Mouse (Mus musculus): ENCODE data around the gene Pink1. TPM values are rescaled to one million over a fixed set of nuclear protein-coding genes. Genes with fewer than 3 reads are reported as not detected.

Gene Pink1
- polyA plus RNA-seq (2015; fragmentation: Illumina TruSeq; extraction: RNeasy Lipid Tissue Mini Kit (QIAGEN cat#74804); ENCODE audit: insufficient read depth, low read depth, low replicate concordance) = 26.8 TPM

DNA sequence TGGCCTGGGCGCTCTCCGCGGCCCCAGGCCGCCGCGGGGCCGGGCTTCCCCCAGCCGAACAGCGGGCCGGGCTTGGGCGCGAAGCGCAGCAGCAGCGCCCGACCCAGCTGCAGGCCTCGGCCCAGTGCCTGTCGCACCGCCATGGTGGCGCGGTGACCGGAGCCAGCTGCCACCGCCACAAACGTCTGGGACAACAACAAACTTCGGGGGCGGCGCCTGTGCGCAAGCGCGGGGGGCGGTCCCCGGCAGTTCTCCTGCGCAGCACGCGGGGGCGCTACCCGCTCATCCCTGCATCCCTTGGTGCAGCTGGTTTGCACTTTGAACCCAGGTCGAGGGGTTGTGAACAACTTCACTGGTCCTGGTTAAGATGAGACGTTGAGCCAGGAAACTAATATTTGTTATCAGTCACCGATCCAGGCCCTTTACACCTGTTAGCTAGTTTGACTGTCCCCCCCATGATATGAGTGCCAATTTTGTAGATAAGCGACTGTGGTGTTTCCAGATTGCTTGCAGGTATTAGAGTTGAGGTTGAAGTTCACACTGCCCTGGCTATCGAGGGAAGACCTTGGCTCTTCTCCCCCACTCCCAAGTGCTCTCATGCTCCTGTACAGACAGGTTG is at the start of gene Pink1:
TSS of gene Pink1 (minus strand) at position 231 of the 619 bp plus-strand sequence.

DNA sequence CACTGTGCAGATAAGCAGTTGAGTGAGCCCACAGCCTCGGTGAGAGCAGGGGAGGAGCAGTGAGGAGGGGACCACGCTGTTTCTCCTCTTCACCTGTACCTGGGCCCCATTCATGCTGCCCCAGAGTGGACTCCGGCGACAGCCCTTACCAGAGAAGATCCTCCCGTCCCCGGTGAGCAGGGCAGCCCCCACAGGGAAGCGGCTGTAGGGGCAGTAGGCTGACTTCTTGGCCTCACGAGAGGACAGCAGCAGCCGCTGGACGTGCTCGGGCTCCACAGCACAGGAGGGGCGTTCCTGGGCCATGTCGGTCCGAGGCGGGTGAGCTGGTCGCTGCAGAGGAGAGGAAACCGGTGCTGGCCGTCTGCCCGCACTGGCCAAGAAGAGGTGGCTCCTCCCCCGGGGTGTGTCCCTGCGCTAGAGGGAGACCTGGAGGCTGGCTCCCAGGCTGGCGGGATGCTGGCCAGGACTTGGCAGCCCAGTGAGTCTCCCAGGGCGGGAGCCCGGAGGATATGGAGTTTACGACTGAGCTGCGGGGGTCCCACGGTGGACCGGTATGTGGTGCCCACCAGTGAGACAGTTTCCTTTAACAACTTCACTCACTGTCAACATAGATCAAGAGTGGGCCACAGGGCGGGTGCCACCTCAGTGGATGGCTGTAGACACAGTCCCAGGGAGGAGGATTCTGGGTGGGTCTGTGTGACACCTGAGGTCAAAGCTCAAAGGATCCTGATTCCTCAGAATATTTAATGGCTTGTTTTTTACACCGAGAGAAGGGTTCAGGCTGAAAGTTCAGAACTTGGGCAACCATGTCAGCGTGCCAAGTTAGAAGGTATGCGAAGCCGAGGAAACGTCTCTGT is 41.8 kb upstream of the Pink1 start, which contains the start of gene Cda:
TSS of gene Cda (minus strand) at position 352 of the 857 bp plus-strand sequence.

DNA sequence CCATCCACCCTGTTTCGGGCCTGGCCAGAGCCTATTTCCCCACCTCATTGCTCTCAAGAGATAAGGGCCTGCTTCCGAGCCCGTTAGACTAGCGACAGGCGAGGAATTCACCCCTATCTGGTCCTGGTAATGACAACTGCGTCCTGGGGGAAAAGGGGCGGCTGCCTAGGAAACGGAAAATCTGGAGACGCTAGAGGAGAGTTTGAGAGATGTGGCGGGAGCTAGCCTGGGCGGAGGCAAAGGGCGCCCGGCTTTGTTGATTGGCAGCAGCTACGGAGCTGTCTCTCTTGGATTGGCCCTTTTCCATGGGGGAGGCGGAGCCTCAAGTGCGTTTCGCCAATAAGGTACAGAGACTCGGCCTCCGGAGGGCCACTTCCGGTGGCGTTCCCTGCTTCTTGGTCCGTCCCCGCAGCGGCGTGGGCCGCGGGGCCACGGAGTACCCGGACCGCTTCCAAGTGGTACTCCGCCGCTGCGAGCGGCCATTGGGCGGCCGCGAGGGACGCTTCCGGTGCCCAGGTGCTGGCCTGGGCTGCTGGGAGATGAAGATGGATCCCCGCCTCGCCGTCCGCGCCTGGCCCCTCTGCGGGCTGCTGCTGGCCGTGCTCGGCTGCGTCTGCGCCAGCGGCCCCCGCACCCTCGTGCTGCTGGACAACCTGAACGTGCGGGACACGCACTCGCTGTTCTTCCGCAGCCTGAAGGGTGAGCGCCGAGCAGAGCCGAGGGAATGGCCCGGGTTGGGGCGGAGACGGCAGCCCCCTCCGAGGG is 21.6 kb downstream of the Pink1 start, which contains the start of gene Ddost:
TSS of gene Ddost (plus strand) at position 391 of the 765 bp plus-strand sequence.

Other genes starting within 250 kb of the Pink1 start
- gene Hp1bp3, start 110.0 kb downstream of the Pink1 start, polyA plus RNA-seq (2015; fragmentation: Illumina TruSeq; extraction: RNeasy Lipid Tissue Mini Kit (QIAGEN cat#74804); ENCODE audit: insufficient read depth, low read depth, low replicate concordance) = 32.4 TPM
- gene Sh2d5, start 75.9 kb downstream of the Pink1 start, polyA plus RNA-seq (2015; fragmentation: Illumina TruSeq; extraction: RNeasy Lipid Tissue Mini Kit (QIAGEN cat#74804); ENCODE audit: insufficient read depth, low read depth, low replicate concordance) = 0.52 TPM
- not detected for gene Kif17, start 75.9 kb downstream of the Pink1 start, polyA plus RNA-seq (2015; fragmentation: Illumina TruSeq; extraction: RNeasy Lipid Tissue Mini Kit (QIAGEN cat#74804); ENCODE audit: insufficient read depth, low read depth, low replicate concordance)
- 51.1 TPM for gene Ddost, start 21.6 kb downstream of the Pink1 start, polyA plus RNA-seq (2015; fragmentation: Illumina TruSeq; extraction: RNeasy Lipid Tissue Mini Kit (QIAGEN cat#74804); ENCODE audit: insufficient read depth, low read depth, low replicate concordance)
- 3.3 TPM for gene Cda, start 41.7 kb upstream of the Pink1 start, polyA plus RNA-seq (2015; fragmentation: Illumina TruSeq; extraction: RNeasy Lipid Tissue Mini Kit (QIAGEN cat#74804); ENCODE audit: insufficient read depth, low read depth, low replicate concordance)
- not detected for gene Fam43b, start 70.2 kb upstream of the Pink1 start, polyA plus RNA-seq (2015; fragmentation: Illumina TruSeq; extraction: RNeasy Lipid Tissue Mini Kit (QIAGEN cat#74804); ENCODE audit: insufficient read depth, low read depth, low replicate concordance)
- gene Mul1, start 108.4 kb upstream of the Pink1 start, polyA plus RNA-seq (2015; fragmentation: Illumina TruSeq; extraction: RNeasy Lipid Tissue Mini Kit (QIAGEN cat#74804); ENCODE audit: insufficient read depth, low read depth, low replicate concordance) = 4.3 TPM
- 11.2 TPM for gene Camk2n1, start 128.0 kb upstream of the Pink1 start, polyA plus RNA-seq (2015; fragmentation: Illumina TruSeq; extraction: RNeasy Lipid Tissue Mini Kit (QIAGEN cat#74804); ENCODE audit: insufficient read depth, low read depth, low replicate concordance)